Mouse (Mus musculus): ENCODE measurements around the gene Myh10.

DNA sequence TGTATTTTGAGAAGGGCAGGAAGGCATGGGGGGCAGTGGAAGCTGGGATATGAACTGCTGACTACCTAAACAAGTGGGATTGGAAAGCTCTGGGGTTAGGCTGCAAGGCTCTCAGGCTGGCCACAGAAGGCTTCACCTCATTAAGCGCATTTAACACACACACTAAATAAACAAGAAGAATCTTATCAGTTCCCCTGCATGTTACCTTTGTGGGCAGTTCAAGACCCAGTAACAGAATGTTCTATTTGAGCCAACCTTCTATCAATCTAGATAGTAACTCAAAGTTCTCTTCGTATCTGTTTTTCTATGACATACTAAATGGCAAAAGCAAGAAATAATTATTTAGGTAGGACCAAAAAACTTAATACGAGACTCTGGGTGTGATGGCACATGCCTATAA lies 143.7 kb downstream of the Myh10 start:
- no peak for TF ChIP-seq CTCF (conservative IDR thresholded peaks at IDR 0.05 in 1 of 2, IDR thresholded peaks at IDR 0.05 in 1 of 2; ENCODE audit: low read depth in 2 of 2, low read length in 2 of 2)
- no peak for TF ChIP-seq CHD1 (IDR thresholded peaks at IDR 0.05; ENCODE audit: low read depth, low read length)
- TF ChIP-seq USF2 (conservative IDR thresholded peaks at IDR 0.05; ENCODE audit: low read depth, low read length), result no peak
- no peak for TF ChIP-seq ZMIZ1 (IDR thresholded peaks at IDR 0.05; ENCODE audit: low read depth, low read length)
- TF ChIP-seq POLR2A (IDR thresholded peaks at IDR 0.05; ENCODE audit: low read depth, low read length), result no peak
- TF ChIP-seq KAT2A (IDR thresholded peaks at IDR 0.05; ENCODE audit: insufficient replicate concordance, low read length), result no peak
- TF ChIP-seq E2F4 (IDR thresholded peaks at IDR 0.05; ENCODE audit: insufficient replicate concordance, low read depth, low read length), result no peak
- no peak for TF ChIP-seq USF1 (IDR thresholded peaks at IDR 0.05; ENCODE audit: low read depth, low read length)
- TF ChIP-seq UBTF (IDR thresholded peaks at IDR 0.05; ENCODE audit: low read depth, low read length), result no peak
- no peak for TF ChIP-seq RAD21 (IDR thresholded peaks at IDR 0.05; ENCODE audit: low read depth, low read length)
- no peak for TF ChIP-seq ZC3H11A (IDR thresholded peaks at IDR 0.05; ENCODE audit: low read depth, low read length)
- no peak for TF ChIP-seq MAX (IDR thresholded peaks at IDR 0.05; ENCODE audit: low read length)
- no peak for TF ChIP-seq EP300 (IDR thresholded peaks at IDR 0.05; ENCODE audit: low read length)
- TF ChIP-seq NRF1 (IDR thresholded peaks at IDR 0.05; ENCODE audit: low read depth, low read length), result no peak
